Mouse (Mus musculus): ENCODE results near the gene Fgf22.

GRCm38 (mm10) chr10:79783050-79783449 lies 28.2 kb downstream of the Fgf22 start:
- no peak for TF ChIP-seq POLR2A (IDR thresholded peaks at IDR 0.05; ENCODE audit: low read depth, low read length)
- peak; percentile 23; the same call in 1 of the 2 replicates for TF ChIP-seq CTCF (IDR thresholded peaks at IDR 0.05; ENCODE audit: extremely low read depth, insufficient read length, insufficient replicate concordance, low read depth, low read length)

Data from small intestine, adult 2 months (tissue).